Mouse (Mus musculus): ENCODE measurements around the gene Zfp280b.

GRCm38 (mm10) chr10:75996315-75996714, 36.1 kb upstream of the Zfp280b start:
- TF ChIP-seq POLR2A (IDR thresholded peaks at IDR 0.05; ENCODE audit: borderline replicate concordance, extremely low read depth, low read depth, low read length) (no peak), CTCF (IDR thresholded peaks at IDR 0.05; ENCODE audit: insufficient read depth, low read length) (no peak)
